Mouse (Mus musculus) lung, postnatal 10 days (tissue): ENCODE measurements around the gene Ube2l3.
"Not testable (repeated sequence)": the region's sequence is repeated elsewhere in the genome, so short reads cannot be mapped to it uniquely, and the experiment has no call there.

Experiments used
- DNase-seq: peaks from one replicate; pipeline ENCODE4 v3.0.0; 2021

The Ube2l3 gene

DNA sequence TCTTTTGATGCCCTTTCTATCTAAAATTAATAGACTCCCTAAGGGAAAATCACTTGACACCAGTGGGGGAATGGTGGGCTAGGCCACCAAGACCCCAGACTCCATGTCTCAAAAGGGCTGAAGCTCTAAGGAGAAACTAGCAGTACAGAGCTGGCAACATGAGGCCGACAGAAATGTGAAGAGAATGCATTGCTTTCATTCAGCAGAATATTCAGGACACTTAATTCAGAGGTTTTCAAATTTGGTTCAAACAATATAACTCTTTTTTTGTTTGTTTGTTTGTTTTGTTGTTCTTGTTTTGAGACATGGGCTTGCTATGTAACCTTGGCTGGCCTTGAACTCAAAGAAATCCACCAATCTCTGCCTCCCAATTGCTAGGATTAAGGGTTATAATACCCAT, at the start of gene Ube2l3:
Gene Ube2l3, minus strand, starts transcription at position 101 of the 400 bp plus-strand sequence.
- no peak for DNase-seq

DNA sequence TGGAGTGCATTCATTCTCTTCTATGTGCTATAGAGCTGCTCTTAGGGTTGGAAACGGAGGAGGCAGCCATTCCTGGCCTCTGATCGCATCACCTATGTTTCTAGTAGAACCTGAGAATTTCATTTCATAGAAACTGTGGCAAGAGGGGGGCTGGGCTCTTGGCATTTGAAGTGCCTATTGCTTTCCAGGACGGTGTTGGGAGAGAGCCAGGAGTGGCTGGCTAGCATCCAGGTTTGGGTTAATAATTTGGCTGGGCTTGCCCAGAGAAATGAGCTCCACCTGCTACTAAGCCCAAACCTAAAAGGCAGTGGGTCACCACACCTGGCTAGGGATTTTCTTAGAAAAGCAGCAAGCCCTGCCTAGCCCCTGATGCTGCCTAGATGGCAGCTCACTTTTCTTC, 49.1 kb upstream of the Ube2l3 start:
- DNase-seq: peak; percentile 75

DNA sequence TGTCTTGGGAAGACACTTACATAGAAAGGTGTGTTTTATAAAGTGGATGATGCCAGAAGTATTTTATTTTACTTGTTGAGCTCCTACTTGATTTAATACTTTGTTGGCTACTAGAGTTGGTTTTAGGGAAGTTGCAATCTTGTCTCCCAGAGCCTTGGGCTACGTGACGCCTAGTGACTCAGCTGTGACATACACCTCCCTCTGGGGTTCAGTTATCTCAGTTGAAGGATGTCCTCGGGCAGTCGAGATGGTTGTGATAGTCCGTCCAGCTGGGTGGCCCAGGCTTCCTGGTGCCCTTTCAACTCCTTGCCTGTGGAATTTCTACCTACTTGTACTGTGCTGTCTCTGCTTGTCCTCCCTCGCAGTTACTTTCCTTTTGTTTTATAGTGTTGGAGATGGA, 46.7 kb upstream of the Ube2l3 start:
- no peak for DNase-seq

- peak; percentile 70 for DNase-seq
These were observed 45.3 kb upstream of the Ube2l3 start for GRCm38 (mm10) chr16:17247727-17248126.

DNA sequence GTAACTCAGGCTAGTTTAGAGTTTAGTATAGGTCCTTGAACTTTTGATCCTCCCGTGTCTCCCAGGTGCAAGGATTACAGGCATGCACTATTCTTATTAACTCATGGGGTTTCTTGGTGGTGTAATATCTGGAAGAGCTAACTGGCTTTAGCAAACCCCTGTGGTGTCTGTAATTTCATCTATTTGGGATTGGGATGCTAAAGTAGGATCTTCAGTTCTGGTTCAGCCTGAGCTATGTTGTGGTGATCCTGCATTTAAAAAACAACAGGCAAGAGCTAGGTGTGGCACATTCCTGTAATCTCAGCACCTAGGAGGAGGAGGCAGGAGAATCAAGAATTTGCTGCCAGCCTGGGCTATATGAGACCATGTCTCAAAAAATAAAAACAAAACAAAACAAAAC, 42.5 kb upstream of the Ube2l3 start:
- DNase-seq: no peak

DNA sequence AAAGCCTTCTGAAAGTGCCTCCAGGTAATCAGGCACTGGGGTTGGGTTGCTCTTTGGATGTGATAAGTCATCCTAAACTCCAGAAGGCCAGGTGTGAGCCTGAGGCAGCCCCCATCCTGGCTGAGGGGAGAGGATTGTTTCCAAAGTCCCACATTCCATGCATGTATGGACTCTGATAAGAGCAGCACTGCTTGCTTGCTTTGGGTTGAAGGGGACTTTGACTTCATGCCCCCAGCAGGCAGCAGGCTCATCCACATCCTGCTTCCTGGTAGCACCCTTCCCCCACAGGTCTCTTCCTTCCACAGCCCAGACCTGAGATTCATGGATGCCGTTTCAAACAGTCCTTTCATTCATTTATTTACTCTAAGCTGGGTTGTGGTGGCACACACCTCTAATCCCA, 41.3 kb upstream of the Ube2l3 start:
- DNase-seq: no peak

DNA sequence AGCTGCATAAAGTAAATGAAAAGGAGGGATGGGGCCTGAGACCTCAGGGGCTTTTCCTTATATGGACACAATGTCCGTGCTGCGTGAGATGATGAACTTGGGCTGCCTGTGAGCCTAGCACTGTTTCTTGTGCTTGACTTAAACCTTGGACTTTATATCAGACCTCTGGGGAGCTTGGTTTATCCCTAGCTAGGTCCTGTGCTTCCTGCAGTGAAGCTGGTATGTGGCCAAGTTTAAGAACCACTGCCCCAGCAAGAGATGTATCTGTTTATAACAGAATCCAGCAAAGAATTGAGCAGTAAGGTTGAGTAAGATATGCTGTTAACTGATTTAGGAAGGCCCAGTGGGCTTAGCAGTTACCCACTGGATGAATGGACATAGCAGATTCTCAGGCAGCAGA, 37.0 kb upstream of the Ube2l3 start:
- DNase-seq: no peak

GRCm38 (mm10) chr16:17237634-17238033, 35.2 kb upstream of the Ube2l3 start:
- no peak for DNase-seq

DNA sequence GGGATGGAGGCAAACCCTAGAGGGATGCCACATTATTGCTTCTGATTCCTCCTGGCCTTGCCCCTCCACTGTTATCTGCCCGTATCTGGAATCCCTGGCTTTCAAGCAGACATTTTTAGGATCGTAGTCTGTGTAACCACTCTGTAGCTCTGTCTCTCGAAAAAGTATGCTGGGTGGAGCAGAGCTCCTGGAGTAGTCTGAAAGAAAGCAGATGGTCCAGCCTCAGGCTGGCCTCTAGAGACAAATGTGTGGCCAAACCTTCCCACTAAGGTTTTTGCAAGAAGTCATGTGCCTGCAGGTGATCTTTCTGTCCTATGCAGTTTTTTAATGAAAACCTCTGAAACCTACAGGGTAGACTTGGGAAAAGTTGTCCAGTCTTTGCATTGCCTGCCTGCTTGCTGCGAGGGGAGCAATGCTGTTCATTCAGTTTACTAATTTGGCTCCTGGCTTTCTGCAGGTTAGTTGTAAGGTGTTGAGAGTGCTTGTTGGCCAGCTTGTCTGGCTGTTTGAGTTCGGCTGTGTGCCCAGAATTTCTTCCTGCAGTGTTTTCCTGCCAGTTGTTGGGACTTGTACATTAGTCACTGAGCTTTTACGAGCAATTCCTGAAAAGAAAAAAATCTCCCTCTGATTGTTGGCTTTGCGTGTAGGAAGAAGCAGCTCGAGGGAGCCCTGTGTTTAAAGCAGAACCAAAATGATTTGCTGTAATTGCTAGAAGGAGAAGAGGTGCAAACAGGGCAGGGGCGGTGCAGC, 32.6 kb upstream of the Ube2l3 start:
- peak; percentile 53 for DNase-seq

GRCm38 (mm10) chr16:17234499-17234895, 32.0 kb upstream of the Ube2l3 start:
- peak; percentile 32 for DNase-seq

GRCm38 (mm10) chr16:17233702-17234498, 31.5 kb upstream of the Ube2l3 start:
- peak; percentile 52 for DNase-seq

DNA sequence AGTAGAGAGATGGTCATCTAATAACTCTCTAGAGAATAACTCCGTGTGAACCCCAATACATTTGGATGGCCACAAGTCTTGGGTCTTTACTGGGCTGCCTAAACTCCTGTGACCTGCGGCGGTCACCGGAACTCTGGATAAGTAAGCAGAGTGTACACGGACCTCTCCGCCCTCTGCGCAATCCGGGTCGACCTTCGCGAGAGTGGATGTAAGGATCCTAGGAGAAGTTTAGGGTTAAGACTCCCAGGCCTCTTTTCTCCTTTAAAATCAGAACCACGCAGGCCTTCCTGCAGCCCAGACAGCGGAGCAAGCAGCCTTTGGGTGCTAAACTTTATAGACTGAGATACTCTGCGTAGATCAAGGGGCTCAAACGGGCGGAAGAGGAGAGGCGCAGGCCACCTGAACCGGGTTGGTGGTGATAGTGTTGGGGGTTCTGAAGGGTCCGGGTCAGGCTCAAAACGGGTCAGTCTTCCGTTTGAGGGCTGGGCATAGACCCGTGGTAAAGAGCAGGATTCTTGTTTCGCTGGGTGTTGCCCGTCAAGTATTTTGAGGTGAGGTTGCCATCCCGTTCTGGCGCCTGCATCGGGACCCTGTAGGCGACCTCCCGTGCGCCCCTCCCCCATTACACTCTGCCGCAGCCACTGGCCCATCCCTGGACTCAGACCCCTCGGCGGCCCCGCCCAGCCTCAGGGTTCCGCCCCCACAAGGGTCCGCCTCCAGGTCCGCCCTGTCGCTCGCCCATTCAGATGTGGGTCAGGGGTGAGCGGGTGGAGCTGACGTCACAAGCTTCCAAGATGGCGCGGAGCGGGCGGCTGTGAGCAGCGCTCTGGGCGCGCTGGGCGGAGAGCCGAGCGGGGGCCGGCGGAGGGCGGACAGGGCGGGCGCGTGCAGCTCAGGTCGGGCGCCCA, 30.6 kb upstream of the Ube2l3 start, which contains the start of gene Hic2:
Gene Hic2, plus strand, starts transcription at position 779 of the 908 bp plus-strand sequence.
- DNase-seq: peak; percentile 97

GRCm38 (mm10) chr16:17231523-17231922, 29.1 kb upstream of the Ube2l3 start:
- not testable (repeated sequence) for DNase-seq

GRCm38 (mm10) chr16:17226496-17226895, 24.0 kb upstream of the Ube2l3 start:
- no peak for DNase-seq

DNA sequence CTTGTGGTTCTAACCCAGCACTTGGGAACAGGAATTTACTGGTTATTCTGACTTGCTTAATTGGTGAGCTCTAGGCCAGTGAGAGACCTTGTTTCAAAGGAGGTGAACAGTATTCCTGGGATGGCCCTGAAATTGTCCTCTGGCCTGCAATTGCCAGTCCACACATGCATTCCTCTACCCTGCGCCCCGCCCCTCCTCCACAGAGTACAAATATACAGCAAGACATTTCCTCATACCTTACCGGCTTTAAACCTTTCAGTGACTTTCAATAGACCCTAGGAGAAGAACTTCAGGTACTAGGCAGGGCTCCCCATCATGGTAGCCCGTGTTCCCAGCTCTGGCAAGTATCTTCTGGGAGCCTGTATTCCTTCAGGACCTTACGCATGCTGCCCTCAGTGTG, 23.1 kb upstream of the Ube2l3 start:
- DNase-seq: peak; percentile 28

DNA sequence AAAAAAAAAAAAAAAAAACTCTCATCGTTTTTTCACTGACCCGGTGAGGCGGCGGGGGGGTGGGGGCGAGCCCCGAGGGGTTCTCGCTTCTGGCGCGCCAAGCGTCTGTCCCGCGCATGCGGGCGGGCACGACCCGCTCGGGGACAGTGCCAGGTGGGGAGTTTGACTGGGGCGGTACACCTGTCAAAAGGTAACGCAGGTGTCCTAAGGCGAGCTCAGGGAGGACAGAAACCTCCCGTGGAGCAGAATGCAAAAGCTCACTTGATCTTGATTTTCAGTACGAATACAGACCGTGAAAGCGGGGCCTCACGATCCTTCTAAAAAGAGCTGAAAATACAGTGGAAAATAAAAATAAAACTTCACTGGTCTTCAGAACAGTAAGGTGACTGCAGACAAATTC, 19.7 kb upstream of the Ube2l3 start:
- peak; percentile 96 for DNase-seq

- DNase-seq: no peak
These were observed 17.8 kb upstream of the Ube2l3 start for GRCm38 (mm10) chr16:17220127-17220733.

GRCm38 (mm10) chr16:17216934-17217633, 14.6 kb upstream of the Ube2l3 start:
- DNase-seq: no peak

- DNase-seq: peak; percentile 91
These were observed 7.8 kb upstream of the Ube2l3 start for GRCm38 (mm10) chr16:17209981-17210838.

GRCm38 (mm10) chr16:17209404-17209960, 7.0 kb upstream of the Ube2l3 start:
- peak; percentile 10 for DNase-seq
